Mouse (Mus musculus) lung, postnatal 10 days (tissue): Measurements from ENCODE around the gene Matn3.

Experiments used
- DNase-seq: peaks from one replicate; pipeline ENCODE4 v3.0.0; 2021

Matn3 gene

GRCm38 (mm10) chr12:8939490-8939889 lies 8.2 kb upstream of the Matn3 start:
- no peak for DNase-seq

- no peak for DNase-seq
Measured at GRCm38 (mm10) chr12:8940011-8941005, 7.4 kb upstream of the Matn3 start.

GRCm38 (mm10) chr12:8941131-8941615 lies 6.6 kb upstream of the Matn3 start:
- no peak for DNase-seq

- DNase-seq = no peak
Measured at GRCm38 (mm10) chr12:8941699-8942392, 5.9 kb upstream of the Matn3 start.

- DNase-seq = no peak
Measured at GRCm38 (mm10) chr12:8947163-8947562, 566 bp upstream of the Matn3 start.

GRCm38 (mm10) chr12:8953136-8953535 lies 5.4 kb downstream of the Matn3 start:
- no peak for DNase-seq

- peak; percentile 66 for DNase-seq
Measured at GRCm38 (mm10) chr12:8954161-8954561, 6.4 kb downstream of the Matn3 start.

- DNase-seq = no peak
Measured at GRCm38 (mm10) chr12:8961607-8962316, 14.0 kb downstream of the Matn3 start.

- DNase-seq = peak; percentile 69
Measured at GRCm38 (mm10) chr12:8969828-8970227, 22.1 kb downstream of the Matn3 start.

GRCm38 (mm10) chr12:8973820-8974465 lies 26.2 kb downstream of the Matn3 start, which contains the start of gene Wdr35:
Wdr35 (plus strand) TSS chr12:8973892.
- peak; percentile 93 for DNase-seq

- no peak for DNase-seq
Measured at GRCm38 (mm10) chr12:8975076-8975475, 27.3 kb downstream of the Matn3 start.

- DNase-seq = no peak
Measured at GRCm38 (mm10) chr12:8993231-8993630, 45.5 kb downstream of the Matn3 start.

GRCm38 (mm10) chr12:8998318-8998717 lies 50.6 kb downstream of the Matn3 start:
- no peak for DNase-seq

GRCm38 (mm10) chr12:9002038-9002648 lies 54.4 kb downstream of the Matn3 start:
- peak; percentile 82 for DNase-seq

GRCm38 (mm10) chr12:9007146-9007545 lies 59.4 kb downstream of the Matn3 start:
- DNase-seq = no peak

- DNase-seq = no peak
Measured at GRCm38 (mm10) chr12:9007811-9008210, 60.1 kb downstream of the Matn3 start.

- no peak for DNase-seq
Measured at GRCm38 (mm10) chr12:9010311-9010710, 62.6 kb downstream of the Matn3 start.

- DNase-seq = no peak
Measured at GRCm38 (mm10) chr12:9016376-9016775, 68.6 kb downstream of the Matn3 start.

GRCm38 (mm10) chr12:9020431-9020830 lies 72.7 kb downstream of the Matn3 start:
- DNase-seq = no peak

- DNase-seq = no peak
Measured at GRCm38 (mm10) chr12:9020986-9021385, 73.3 kb downstream of the Matn3 start.
